Mouse (Mus musculus): ENCODE measurements around the gene Pdgfra. TPM values are rescaled to one million over a fixed set of nuclear protein-coding genes. Genes with fewer than 3 reads are reported as not detected.

Gene Pdgfra
- polyA plus RNA-seq, 1 experiment from 2014 or later = 87.2 TPM

GRCm38 (mm10) chr5:75143767-75144166 is 8.3 kb upstream of the Pdgfra start:
- Histone ChIP-seq H3K4me3 (ENCODE audit: low read depth, low read length) (no peak overlapping the region), H3K27me3 (ENCODE audit: control insufficient read depth, insufficient read depth, low read length) (no peaks in the 10 kb centered on the region), H3K4me2 (ENCODE audit: low read depth, low read length) (no peak overlapping the region), H3K36me3 (replicated peaks; ENCODE audit: control insufficient read depth, insufficient read depth, low read depth, low read length) (no peaks in the 10 kb centered on the region), H3K9me3 (replicated peaks; ENCODE audit: control insufficient read depth, low read length) (no peaks in the 10 kb centered on the region), H3K9ac (replicated peaks; ENCODE audit: low read length) (no peak overlapping the region), H3K27ac (replicated peaks; ENCODE audit: low read depth, low read length) (no peak overlapping the region), H3K4me1 (ENCODE audit: control insufficient read depth, insufficient read depth, low read length) (no peaks in the 10 kb centered on the region)
- 47% methylated on average over 7 of the region's 7 CpGs for WGBS
- ATAC-seq (replicated peaks; ENCODE audit: insufficient number of reproducible peaks, low FRiP score, low TSS enrichment, low read depth) (no peak), DNase-seq (ENCODE audit: low spot score) (peak; percentile 14)

GRCm38 (mm10) chr5:75145341-75145740 is 6.8 kb upstream of the Pdgfra start:
- Histone ChIP-seq H3K36me3 (replicated peaks; ENCODE audit: control insufficient read depth, insufficient read depth, low read depth, low read length) (no peaks in the 10 kb centered on the region), H3K9me3 (replicated peaks; ENCODE audit: control insufficient read depth, low read length) (no peaks in the 10 kb centered on the region), H3K4me1 (ENCODE audit: control insufficient read depth, insufficient read depth, low read length) (peaks cover 2% of the 10 kb centered on the region; the same call in 1 of the 2 replicates), H3K4me3 (ENCODE audit: low read depth, low read length) (no peak overlapping the region), H3K4me2 (ENCODE audit: low read depth, low read length) (no peak overlapping the region), H3K9ac (replicated peaks; ENCODE audit: low read length) (no peak overlapping the region), H3K27me3 (ENCODE audit: control insufficient read depth, insufficient read depth, low read length) (no peaks in the 10 kb centered on the region), H3K27ac (replicated peaks; ENCODE audit: low read depth, low read length) (no peak overlapping the region)
- DNase-seq (ENCODE audit: low spot score) (no peak), ATAC-seq (replicated peaks; ENCODE audit: insufficient number of reproducible peaks, low FRiP score, low TSS enrichment, low read depth) (no peak)
- WGBS = 86% methylated on average over 2 of the region's 2 CpGs

DNA sequence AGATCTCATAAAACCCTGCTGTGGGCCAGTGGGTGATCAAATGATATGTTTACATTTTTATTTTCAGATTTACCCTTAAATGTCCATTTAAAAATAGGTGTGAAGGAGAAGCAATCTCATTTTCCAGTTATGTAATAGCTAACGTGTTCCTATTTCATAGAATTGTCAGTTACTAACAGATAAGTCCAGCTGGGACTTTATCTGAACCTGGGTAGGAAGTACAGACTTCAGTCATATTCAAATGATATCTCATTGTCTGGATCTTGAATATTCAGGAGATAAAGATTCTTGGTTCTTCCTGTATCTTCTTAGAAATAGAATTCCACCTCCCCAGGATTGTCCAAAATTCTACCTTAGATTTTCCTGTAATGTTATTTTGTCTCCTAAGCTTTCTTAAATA is 5.6 kb upstream of the Pdgfra start:
- ATAC-seq (replicated peaks; ENCODE audit: insufficient number of reproducible peaks, low FRiP score, low TSS enrichment, low read depth) = no peak
- Histone ChIP-seq H3K27me3 (ENCODE audit: control insufficient read depth, insufficient read depth, low read length) (no peaks in the 10 kb centered on the region), H3K9ac (replicated peaks; ENCODE audit: low read length) (no peak overlapping the region), H3K4me1 (ENCODE audit: control insufficient read depth, insufficient read depth, low read length) (peaks cover 2% of the 10 kb centered on the region; the same call in 1 of the 2 replicates), H3K9me3 (replicated peaks; ENCODE audit: control insufficient read depth, low read length) (no peaks in the 10 kb centered on the region), H3K4me2 (ENCODE audit: low read depth, low read length) (no peak overlapping the region), H3K4me3 (ENCODE audit: low read depth, low read length) (no peak overlapping the region), H3K27ac (replicated peaks; ENCODE audit: low read depth, low read length) (no peak overlapping the region), H3K36me3 (replicated peaks; ENCODE audit: control insufficient read depth, insufficient read depth, low read depth, low read length) (no peaks in the 10 kb centered on the region)
- DNase-seq (ENCODE audit: low spot score) = no peak
- 87% methylated on average over 1 of the region's 1 CpGs for WGBS

- peak overlapping the region; percentile 39 for H3K9ac ChIP-seq (replicated peaks; ENCODE audit: low read length)
- H3K4me3 ChIP-seq (ENCODE audit: low read depth, low read length) = peak overlapping the region; percentile 33
- peaks cover 5% of the 10 kb centered on the region; the same call in 1 of the 2 replicates for H3K27me3 ChIP-seq (ENCODE audit: control insufficient read depth, insufficient read depth, low read length)
- H3K27ac ChIP-seq (replicated peaks; ENCODE audit: low read depth, low read length) = peak overlapping the region; percentile 73
- H3K4me1 ChIP-seq (ENCODE audit: control insufficient read depth, insufficient read depth, low read length) = peaks cover 5% of the 10 kb centered on the region; the same call in 1 of the 2 replicates
- peak overlapping the region; percentile 46 for H3K4me2 ChIP-seq (ENCODE audit: low read depth, low read length)
- ATAC-seq (replicated peaks; ENCODE audit: insufficient number of reproducible peaks, low FRiP score, low TSS enrichment, low read depth) = peak; percentile 40; the same call in 1 of the 2 replicates
- under 1% methylated on average over 30 of the region's 30 CpGs for WGBS
- peak; percentile 88 for DNase-seq (ENCODE audit: low spot score)
- no peaks in the 10 kb centered on the region for H3K36me3 ChIP-seq (replicated peaks; ENCODE audit: control insufficient read depth, insufficient read depth, low read depth, low read length)
- H3K9me3 ChIP-seq (replicated peaks; ENCODE audit: control insufficient read depth, low read length) = no peaks in the 10 kb centered on the region
Observed at GRCm38 (mm10) chr5:75148343-75149127, 3.6 kb upstream of the Pdgfra start.

- ATAC-seq (replicated peaks; ENCODE audit: insufficient number of reproducible peaks, low FRiP score, low TSS enrichment, low read depth) (no peak), DNase-seq (ENCODE audit: low spot score) (peak; percentile 17)
- no peaks in the 10 kb centered on the region for H3K36me3 ChIP-seq (replicated peaks; ENCODE audit: control insufficient read depth, insufficient read depth, low read depth, low read length)
- no peaks in the 10 kb centered on the region for H3K9me3 ChIP-seq (replicated peaks; ENCODE audit: control insufficient read depth, low read length)
- peaks cover 5% of the 10 kb centered on the region; the same call in 1 of the 2 replicates for H3K4me1 ChIP-seq (ENCODE audit: control insufficient read depth, insufficient read depth, low read length)
- WGBS = under 1% methylated on average over 10 of the region's 10 CpGs
- peaks cover 6% of the 10 kb centered on the region; the same call in 1 of the 2 replicates for H3K27me3 ChIP-seq (ENCODE audit: control insufficient read depth, insufficient read depth, low read length)
- peak overlapping the region; percentile 46 for H3K4me2 ChIP-seq (ENCODE audit: low read depth, low read length)
- H3K4me3 ChIP-seq (ENCODE audit: low read depth, low read length) = peak overlapping the region; percentile 33
- peak overlapping the region; percentile 73 for H3K27ac ChIP-seq (replicated peaks; ENCODE audit: low read depth, low read length)
- peak overlapping the region; percentile 46 for H3K9ac ChIP-seq (replicated peaks; ENCODE audit: low read length)
Observed at GRCm38 (mm10) chr5:75149380-75149779, 2.7 kb upstream of the Pdgfra start.

- WGBS = 2% methylated on average over 11 of the region's 11 CpGs
- DNase-seq (ENCODE audit: low spot score) (peak; percentile 82), ATAC-seq (replicated peaks; ENCODE audit: insufficient number of reproducible peaks, low FRiP score, low TSS enrichment, low read depth) (peak; percentile 37; the same call in 1 of the 2 replicates)
- Histone ChIP-seq H3K9me3 (replicated peaks; ENCODE audit: control insufficient read depth, low read length) (no peaks in the 10 kb centered on the region), H3K27me3 (ENCODE audit: control insufficient read depth, insufficient read depth, low read length) (peaks cover 6% of the 10 kb centered on the region; the same call in 1 of the 2 replicates), H3K4me1 (ENCODE audit: control insufficient read depth, insufficient read depth, low read length) (peaks cover 5% of the 10 kb centered on the region; the same call in 1 of the 2 replicates), H3K4me2 (ENCODE audit: low read depth, low read length) (peak overlapping the region; percentile 46), H3K4me3 (ENCODE audit: low read depth, low read length) (peak overlapping the region; percentile 33), H3K27ac (replicated peaks; ENCODE audit: low read depth, low read length) (peak overlapping the region; percentile 73), H3K36me3 (replicated peaks; ENCODE audit: control insufficient read depth, insufficient read depth, low read depth, low read length) (no peaks in the 10 kb centered on the region), H3K9ac (replicated peaks; ENCODE audit: low read length) (peak overlapping the region; percentile 46)
Observed at GRCm38 (mm10) chr5:75149880-75150279, 2.2 kb upstream of the Pdgfra start.

DNA sequence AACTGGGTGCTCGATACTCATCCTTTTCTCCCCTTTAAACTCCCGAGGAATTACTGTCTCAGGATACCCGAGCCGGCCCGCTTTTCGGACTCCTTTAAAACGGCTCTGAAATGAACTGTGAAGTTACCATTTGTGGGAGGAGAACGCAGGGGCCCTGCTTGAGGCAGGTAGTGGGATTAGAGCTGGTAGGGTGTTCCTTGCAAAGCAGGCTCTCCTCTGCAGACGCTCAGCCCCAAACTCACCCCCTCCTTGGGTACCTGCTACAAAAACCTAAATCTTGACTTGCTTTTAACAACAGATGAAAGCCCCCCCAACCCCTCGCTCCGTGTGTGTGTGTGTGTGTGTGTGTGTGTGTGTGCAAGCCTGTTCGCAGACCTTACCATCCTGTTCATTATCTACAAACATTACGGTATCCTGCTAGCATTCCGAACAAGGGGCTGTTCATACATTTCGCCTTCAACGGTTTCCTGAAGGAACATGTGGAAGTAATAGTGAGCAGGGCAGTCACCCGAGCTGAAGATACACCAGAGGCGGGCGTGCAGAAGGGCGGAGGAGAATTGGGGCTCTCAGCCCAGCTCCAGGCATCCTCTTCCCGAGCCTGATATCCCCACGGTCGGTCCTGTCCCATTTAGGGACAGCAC is 1.6 kb upstream of the Pdgfra start:
- Histone ChIP-seq H3K4me1 (ENCODE audit: control insufficient read depth, insufficient read depth, low read length) (peaks cover 5% of the 10 kb centered on the region; the same call in 1 of the 2 replicates), H3K27ac (replicated peaks; ENCODE audit: low read depth, low read length) (peak overlapping the region; percentile 73), H3K36me3 (replicated peaks; ENCODE audit: control insufficient read depth, insufficient read depth, low read depth, low read length) (no peaks in the 10 kb centered on the region), H3K9ac (replicated peaks; ENCODE audit: low read length) (peak overlapping the region; percentile 46), H3K27me3 (ENCODE audit: control insufficient read depth, insufficient read depth, low read length) (peaks cover 6% of the 10 kb centered on the region; the same call in 1 of the 2 replicates), H3K9me3 (replicated peaks; ENCODE audit: control insufficient read depth, low read length) (no peaks in the 10 kb centered on the region), H3K4me2 (ENCODE audit: low read depth, low read length) (peak overlapping the region; percentile 46), H3K4me3 (ENCODE audit: low read depth, low read length) (peak overlapping the region; percentile 73)
- under 1% methylated on average over 23 of the region's 23 CpGs for WGBS
- ATAC-seq (replicated peaks; ENCODE audit: insufficient number of reproducible peaks, low FRiP score, low TSS enrichment, low read depth) (peak; percentile 27; the same call in 1 of the 2 replicates), DNase-seq (ENCODE audit: low spot score) (peak; percentile 84)

Measured in embryonic facial prominence, embryonic 11.5 days (tissue).